Mouse (Mus musculus) T-cell, adult 66 days (primary cell): ENCODE results near the gene Wdr24. TPM values are rescaled to one million over a fixed set of nuclear protein-coding genes. Genes with fewer than 3 reads are reported as not detected.

Source experiments
- total RNA-seq, 2 experiments: library from RNA; stranded (reverse); gene quantifications; 3 replicates in 1 of 2; 4 replicates in 1 of 2; pipeline ENCODE4 v1.2.4; 2023

Wdr24 gene
- total RNA-seq: 10 to 100 TPM; 25.3 to 25.7 TPM

GRCm38 (mm10) chr17:25823452-25823851 lies at the start of gene Wdr24:
Gene Wdr24 (plus strand): TSS chr17:25823627.

GRCm38 (mm10) chr17:25785281-25785745 lies 38.1 kb upstream of the Wdr24 start, which contains the start of gene Haghl:
Gene Haghl (minus strand): TSS chr17:25785673.

GRCm38 (mm10) chr17:25786280-25786679 lies 37.1 kb upstream of the Wdr24 start, which contains the start of gene Ccdc78:
Gene Ccdc78 (plus strand): TSS chr17:25786580.

GRCm38 (mm10) chr17:25792615-25793014 lies 30.8 kb upstream of the Wdr24 start, which contains the start of gene Fam173a:
Gene Fam173a (minus strand): TSS chr17:25792901.

GRCm38 (mm10) chr17:25795609-25796092 lies 27.8 kb upstream of the Wdr24 start, which contains the start of gene AC134908.4:
Gene AC134908.4 (minus strand): TSS chr17:25795659.

GRCm38 (mm10) chr17:25796951-25797369 lies 26.5 kb upstream of the Wdr24 start, which contains the start of gene Metrn:
Gene Metrn (minus strand): TSS chr17:25797136.

GRCm38 (mm10) chr17:25808789-25809605 lies 14.4 kb upstream of the Wdr24 start, which contains the start of gene Fbxl16:
Gene Fbxl16 (plus strand): TSS chr17:25809085.

GRCm38 (mm10) chr17:25828712-25829557 lies 5.5 kb downstream of the Wdr24 start, which contains the start of gene Jmjd8:
Gene Jmjd8 (plus strand): TSS chr17:25828867.

GRCm38 (mm10) chr17:25833291-25833663 lies 9.8 kb downstream of the Wdr24 start, which contains the start of gene Stub1:
Gene Stub1 (minus strand): TSS chr17:25833404.

GRCm38 (mm10) chr17:25837076-25837410 lies 13.6 kb downstream of the Wdr24 start, which contains the start of gene Rhbdl1:
Gene Rhbdl1 (minus strand): TSS chr17:25837295.

GRCm38 (mm10) chr17:25841117-25841880 lies 17.9 kb downstream of the Wdr24 start, which contains the start of gene Gm20683:
Gene Gm20683 (minus strand): TSS chr17:25841763.

GRCm38 (mm10) chr17:25844396-25844901 lies 21.0 kb downstream of the Wdr24 start, which contains the start of gene Rhot2:
Gene Rhot2 (minus strand): TSS chr17:25844851.

GRCm38 (mm10) chr17:25860832-25861703 lies 37.6 kb downstream of the Wdr24 start, which contains the start of gene Wdr90:
Gene Wdr90 (minus strand): TSS chr17:25861501.

GRCm38 (mm10) chr17:25868601-25869191 lies 45.3 kb downstream of the Wdr24 start, which contains the start of gene Mcrip2:
Gene Mcrip2 (minus strand): TSS chr17:25868764.

GRCm38 (mm10) chr17:25874721-25875170 lies 51.3 kb downstream of the Wdr24 start, which contains the start of gene Mettl26:
Gene Mettl26 (plus strand): TSS chr17:25875074.

